Mouse (Mus musculus) CH12F3 (cell line): ENCODE measurements around the gene Gm3476.
"Not testable (repeated sequence)": the region's sequence is repeated elsewhere in the genome, so short reads cannot be mapped to it uniquely, and the experiment has no call there.

Source experiments
- in situ Hi-C: fragments of 300-500 bp; cut with MboI; formaldehyde crosslinking; loops from 2 replicates; pipeline ENCODE4 v1.14.3; 2020; ENCODE audit warnings: low sequenced_read_pairs

Gm3476 gene

DNA sequence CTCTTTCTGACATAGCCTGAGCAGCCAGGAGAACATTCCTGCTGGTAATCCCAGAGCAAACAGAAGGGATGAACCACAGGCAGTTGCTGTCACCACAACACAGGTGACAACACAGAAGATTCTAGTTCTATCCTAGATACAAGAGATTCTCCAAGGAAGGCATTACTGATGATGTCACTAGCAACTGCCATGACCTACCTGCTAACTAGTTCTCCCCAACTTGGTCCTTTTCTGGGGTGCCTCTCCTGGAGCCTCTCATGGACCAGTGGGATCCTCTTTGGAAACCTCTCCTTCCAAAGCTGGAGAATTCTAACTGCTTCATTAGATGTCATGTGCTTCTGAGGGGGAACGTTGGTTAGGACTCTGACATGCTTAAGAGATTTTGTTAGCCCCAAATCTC is at the start of gene Gm3476:
Gm3476 (minus strand) TSS at position 101 of the 400 bp plus-strand sequence.
- in situ Hi-C loops: not testable (repeated sequence)

DNA sequence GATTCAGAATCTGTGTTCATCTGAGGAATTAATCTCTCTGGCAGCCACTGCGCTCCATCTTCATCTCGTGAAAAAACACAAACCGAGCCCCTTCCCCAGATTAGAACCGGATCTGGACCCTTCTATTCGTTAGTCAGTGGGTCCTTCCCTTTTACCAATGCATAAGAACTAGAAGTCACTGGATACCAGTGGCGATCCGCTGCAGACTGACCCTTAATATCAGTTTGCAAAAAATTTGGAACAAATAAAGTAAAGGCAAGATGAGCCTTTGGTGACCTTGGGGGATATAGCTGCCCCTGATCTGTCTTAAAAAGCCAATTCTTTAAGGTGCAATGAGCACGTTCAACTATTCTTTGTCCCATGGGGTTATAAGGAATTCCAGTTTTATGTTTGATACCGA is 37.9 kb upstream of the Gm3476 start:
- in situ Hi-C loops: not testable (repeated sequence)

DNA sequence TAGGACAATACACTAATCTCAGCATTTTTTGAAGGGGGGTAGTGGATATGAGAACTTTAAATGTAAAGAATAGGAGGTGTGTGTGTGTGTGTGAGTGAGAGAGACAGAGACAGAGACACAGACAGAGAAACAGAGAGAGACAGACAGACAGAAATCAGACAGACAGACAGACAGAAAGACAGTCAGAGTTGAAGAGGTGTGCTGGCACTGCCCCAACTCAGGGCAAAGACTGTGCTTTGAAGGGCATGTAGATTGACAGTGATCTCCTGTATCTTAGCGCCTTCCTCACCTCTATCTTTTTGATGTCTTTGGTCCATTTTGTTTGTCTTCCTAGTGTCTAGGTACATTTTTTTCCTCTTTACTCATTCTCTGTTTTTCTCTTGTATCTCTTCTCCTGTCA is 35.5 kb upstream of the Gm3476 start:
- in situ Hi-C loops: not testable (repeated sequence)

DNA sequence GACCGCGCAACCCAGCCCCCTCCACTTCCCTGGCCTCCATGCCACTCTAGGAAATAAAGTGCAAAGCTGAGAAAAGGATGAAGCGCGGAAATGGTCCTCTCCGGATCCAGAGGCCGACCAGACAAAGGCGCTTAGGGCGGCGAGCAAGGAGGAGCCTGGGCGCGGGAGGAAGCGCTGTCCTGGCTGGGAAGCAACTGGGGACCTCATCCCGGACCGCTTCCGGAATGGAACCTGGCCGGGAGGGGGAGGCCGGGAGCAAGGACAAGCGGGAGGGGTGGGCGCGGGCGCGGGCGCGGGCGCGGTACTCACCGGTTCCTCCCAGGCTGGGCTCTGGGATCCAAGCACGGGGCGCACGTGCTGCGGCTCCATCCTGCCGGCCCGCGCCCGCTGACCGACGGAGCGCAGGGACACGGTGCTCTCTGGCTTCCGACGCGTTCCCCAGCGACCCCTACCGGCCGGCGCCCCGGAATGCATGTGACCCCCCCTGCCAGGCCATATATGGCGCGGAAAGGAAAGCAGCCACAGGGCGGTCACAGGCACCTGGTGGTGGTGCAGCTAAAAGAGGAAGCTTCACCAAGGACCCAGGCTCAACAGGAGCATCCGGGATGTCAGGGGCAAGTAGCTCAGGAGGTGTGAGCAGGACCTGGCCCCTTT is 17.2 kb downstream of the Gm3476 start, which contains the start of gene Gm3468:
Gm3468 (minus strand) TSS at position 394 of the 654 bp plus-strand sequence.
- in situ Hi-C loops: not testable (repeated sequence)

DNA sequence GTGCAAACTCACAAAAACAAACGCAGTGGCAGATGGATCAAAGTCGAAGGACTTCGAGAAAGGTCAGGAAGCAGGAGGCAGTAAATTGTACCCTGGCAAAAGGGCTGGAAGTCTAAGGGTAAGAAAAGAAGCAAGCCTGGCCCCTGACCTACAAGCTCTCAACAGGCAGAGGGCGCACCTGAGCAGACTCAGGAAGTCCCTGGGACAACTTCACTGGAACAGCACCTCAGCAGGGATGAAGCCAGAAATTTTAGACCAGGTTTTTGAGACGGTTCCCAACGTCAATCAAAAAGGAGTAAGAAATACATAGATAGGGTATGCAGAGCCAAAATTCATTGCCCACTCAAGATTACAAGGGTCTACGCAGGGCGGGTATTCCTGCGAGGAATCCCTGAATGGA is 18.1 kb downstream of the Gm3476 start:
- in situ Hi-C loops: not testable (repeated sequence)

DNA sequence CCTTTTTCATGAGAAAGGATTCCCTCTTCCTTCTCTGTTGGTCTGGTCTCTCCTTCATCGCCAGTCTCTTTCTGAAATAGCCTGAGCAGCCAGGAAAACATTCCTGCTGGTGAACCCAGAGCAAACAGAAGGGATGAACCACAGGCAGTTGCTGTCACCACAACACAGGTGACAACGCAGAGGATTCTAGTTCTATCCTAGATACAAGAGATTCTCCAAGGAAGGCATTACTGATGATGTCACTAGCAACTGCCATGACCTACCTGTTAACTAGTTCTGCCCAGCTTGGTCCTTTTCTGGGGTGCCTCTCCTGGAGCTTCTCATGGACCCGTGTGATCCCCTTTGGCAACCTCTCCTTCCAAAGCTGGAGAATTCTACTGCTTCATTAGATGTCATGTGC is 31.8 kb downstream of the Gm3476 start, which contains the start of gene Gm8206:
Gm8206 (minus strand) TSS at position 101 of the 400 bp plus-strand sequence.
- in situ Hi-C loops: not testable (repeated sequence)

DNA sequence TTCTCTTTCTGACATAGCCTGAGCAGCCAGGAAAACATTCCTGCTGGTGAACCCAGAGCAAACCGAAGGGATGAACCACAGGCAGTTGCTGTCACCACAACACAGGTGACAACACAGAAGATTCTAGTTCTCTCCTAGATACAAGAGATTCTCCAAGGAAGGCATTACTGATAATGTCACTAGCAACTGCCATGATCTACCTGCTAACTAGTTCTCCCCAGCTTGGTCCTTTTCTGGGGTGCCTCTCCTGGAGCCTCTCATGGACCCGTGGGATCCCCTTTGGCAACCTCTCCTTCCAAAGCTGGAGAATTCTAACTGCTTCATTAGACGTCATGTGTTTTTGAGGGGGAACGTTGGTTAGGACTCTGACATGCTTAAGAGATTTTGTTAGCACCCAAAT is 67.4 kb downstream of the Gm3476 start, which contains the start of gene Gm6337:
Gm6337 (minus strand) TSS at position 101 of the 400 bp plus-strand sequence.
- in situ Hi-C loops: not testable (repeated sequence)
